Mouse (Mus musculus) E14TG2a.4 (cell line): ENCODE data around the gene Fam163b.

Experiments used
- H3K27me3 ChIP-seq: 2 replicates; pipeline ENCODE4 v1.6.1; 2014; ENCODE audit warnings: low read length, control low read depth; ENCODE audit not compliant: insufficient read depth
- H3K36me3 ChIP-seq: 2 replicates; pipeline ENCODE4 v1.6.1; 2014; ENCODE audit warnings: low read length, control low read depth; ENCODE audit not compliant: insufficient read depth
- H3K4me1 ChIP-seq: replicated peaks from 2 replicates; pipeline ENCODE4 v1.6.1; 2014; ENCODE audit warnings: low read depth, low read length, control low read depth
- H3K4me3 ChIP-seq: replicated peaks from 2 replicates; pipeline ENCODE4 v1.5.1; 2014; ENCODE audit warnings: mild to moderate bottlenecking, low read length
- H3K9me3 ChIP-seq: 2 replicates; pipeline ENCODE4 v1.6.1; 2014; ENCODE audit warnings: low read length, control low read depth
- CTCF ChIP-seq: conservative IDR thresholded peaks from 2 replicates; pipeline ENCODE4 v1.5.1; 2014; ENCODE audit warnings: low read length
- NANOG ChIP-seq: IDR thresholded peaks from 2 replicates; pipeline ENCODE4 v1.6.1; 2014; ENCODE audit warnings: borderline replicate concordance, low read length, mixed read lengths
- POU5F1 ChIP-seq: IDR thresholded peaks from 2 replicates; pipeline ENCODE4 v1.6.1; 2014; ENCODE audit warnings: low read length, borderline replicate concordance

Fam163b gene

GRCm38 (mm10) chr2:27067124-27067523 is 75.2 kb downstream of the Fam163b start:
- no peak overlapping the region for H3K4me3 ChIP-seq
- H3K36me3 ChIP-seq = no peaks in the 10 kb centered on the region
- H3K9me3 ChIP-seq = no peaks in the 10 kb centered on the region
- TF ChIP-seq CTCF = no peak
- no peak for TF ChIP-seq NANOG
- no peak for TF ChIP-seq POU5F1
- H3K27me3 ChIP-seq = no peaks in the 10 kb centered on the region
- H3K4me1 ChIP-seq = no peaks in the 10 kb centered on the region
